Comparison of ENCODE assay signal across 8 mouse cellular contexts in genomic region chr9:55208790-55209481, GRCm38 (mm10). TPM values are rescaled to one million over a fixed set of nuclear protein-coding genes. Genes with fewer than 3 reads are reported as not detected.
DNase-seq lines count a peak whose midpoint lies in the region; ATAC-seq lines count a peak whose summit lies in the region.

Gene Fbxo22, plus strand, starts transcription at chr9:55208925.

- H3K27ac ChIP-seq in hindbrain, embryonic 13.5 days = peak within 1 kb of the TSS; percentile 95

- WGBS in hindbrain, embryonic 13.5 days = under 1% methylated on average over 65 of the region's 65 CpGs

- peak within 1 kb of the TSS; percentile 85 for H3K4me3 ChIP-seq in hindbrain, embryonic 13.5 days

- H3K9me3 ChIP-seq in hindbrain, embryonic 13.5 days = no peaks in the 10 kb centered on the region

- no peaks in the 10 kb centered on the region for H3K27me3 ChIP-seq in hindbrain, embryonic 13.5 days

- H3K9ac ChIP-seq in hindbrain, embryonic 13.5 days = peak within 1 kb of the TSS; percentile 95

- H3K4me2 ChIP-seq in hindbrain, embryonic 13.5 days = peak within 1 kb of the TSS; percentile 78

- DNase-seq in T-cell, adult 2 months (ENCODE audit: low spot score) = peak; percentile 69
- DNase-seq in cerebellum, postnatal 25 days = peak; percentile 91 to 95
- peak; percentile 63 to 72 for DNase-seq in frontal cortex, postnatal 25 days (ENCODE audit: low spot score in 2 of 2)
- DNase-seq in layer of hippocampus, postnatal 36 days = peak; percentile 80 to 82
- peak; percentile 86 for DNase-seq in lung, postnatal 36 days
- DNase-seq in retina, embryonic 14.5 days (ENCODE audit: low spot score) = peak; percentile 90
- peak; percentile 77 to 79 for DNase-seq in thymus, postnatal 36 days

- ATAC-seq in hindbrain, embryonic 13.5 days (ENCODE audit: low FRiP score) = peak; percentile 99

- H3K4me1 ChIP-seq in hindbrain, embryonic 13.5 days (replicated peaks) = peaks cover 31% of the 10 kb centered on the region

- H3K36me3 ChIP-seq in hindbrain, embryonic 13.5 days = peaks cover 17% of the 10 kb centered on the region

RNA-seq across cellular contexts. Expression of gene Fbxo22, which starts in this region (rescaled TPM):
- polyA plus RNA-seq in hindbrain, embryonic 13.5 days (2015; fragmentation: Nextera tagmentation; extraction: Ambion mirVana) = 84.3 and 85.2 TPM in 2 replicates
- total RNA-seq in layer of hippocampus, postnatal 36 days (2021) = 10 to 100 TPM; 35.2 to 35.3 TPM

Comparison
In these comparisons a context has a peak if more than half of its experiments do, and no peak if none do; other contexts are left out.
1. Peak in every context shown above with its lines: DNase-seq, ATAC-seq, H3K4me3 ChIP-seq and H3K27ac ChIP-seq.